Mouse (Mus musculus) forebrain, postnatal 0 days (tissue): ENCODE results near the gene Slc3a1. TPM values are rescaled to one million over a fixed set of nuclear protein-coding genes. Genes with fewer than 3 reads are reported as not detected.

Experiments
- ATAC-seq: fragments of 200-750 bp; cut with Nextera tagmentation; 2 replicates; pipeline ENCODE4 v1.8.0; 2017; ENCODE audit warnings: mild to moderate bottlenecking, moderate library complexity
- DNase-seq: peaks from one replicate; pipeline ENCODE4 v3.0.0-alpha.2; 2015
- H3K27ac ChIP-seq: fragments of 300-500 bp; sonication (generic); 2 replicates; pipeline ENCODE4 v1.5.1; 2014; ENCODE audit warnings: low read depth, mild to moderate bottlenecking, antibody characterized with exemption, low read length, moderate library complexity, mixed read lengths
- H3K27me3 ChIP-seq: fragments of 300-500 bp; sonication (generic); 2 replicates; pipeline ENCODE4 v1.6.1; 2014; ENCODE audit warnings: mild to moderate bottlenecking, low read length, mixed read lengths; ENCODE audit not compliant: insufficient read depth
- H3K36me3 ChIP-seq: fragments of 300-500 bp; sonication (generic); 2 replicates; pipeline ENCODE4 v1.6.1; 2014; ENCODE audit warnings: mild to moderate bottlenecking, moderate library complexity; ENCODE audit not compliant: insufficient read depth
- H3K4me1 ChIP-seq: fragments of 300-500 bp; sonication (generic); 2 replicates; pipeline ENCODE4 v1.6.1; 2014; ENCODE audit warnings: antibody characterized with exemption; ENCODE audit not compliant: insufficient read depth
- H3K4me2 ChIP-seq: fragments of 300-500 bp; sonication (generic); 2 replicates; pipeline ENCODE4 v1.6.1; 2014; ENCODE audit warnings: low read depth, mild to moderate bottlenecking, moderate library complexity
- H3K4me3 ChIP-seq: fragments of 300-500 bp; sonication (generic); 2 replicates; pipeline ENCODE4 v1.5.1; 2014; ENCODE audit warnings: low read depth, low read length, mixed read lengths
- H3K9ac ChIP-seq: fragments of 300-500 bp; sonication (generic); 2 replicates; pipeline ENCODE4 v1.6.1; 2014; ENCODE audit warnings: mild to moderate bottlenecking
- H3K9me3 ChIP-seq: fragments of 300-500 bp; sonication (generic); 2 replicates; pipeline ENCODE4 v1.6.1; 2016; ENCODE audit warnings: low read length
- CTCF ChIP-seq: sonication (generic); IDR thresholded peaks from 2 replicates; pipeline ENCODE4 v1.5.1; 2016; ENCODE audit warnings: antibody characterized with exemption, control low read depth, low read depth
- WGBS: fragments of 180-500 bp; shearing (Covaris S2); extraction: QIAGEN DNeasy Blood & Tissue Kit; methylation state at CpG from one replicate; pipeline ENCODE4 v1.1.7; 2014; 5-methylcytosine and 5-hydroxymethylcytosine counted together
- polyA plus RNA-seq: library from polyadenylated mRNA; unstranded; fragments of >200 nt; fragmentation: Nextera tagmentation; extraction: Ambion mirVana; gene quantifications from 2 replicates; pipeline ENCODE4 v1.2.1, GENCODE M21; 2015
- total RNA-seq: library from RNA; depleted of rRNA; stranded (reverse); fragments of >200 nt; gene quantifications from 2 replicates; pipeline ENCODE4 v1.2.3, GENCODE M21; 2014

Slc3a1 gene
- total and polyA plus RNA-seq, 2 experiments from 2014 or later: 0.08 to 0.19 TPM

DNA sequence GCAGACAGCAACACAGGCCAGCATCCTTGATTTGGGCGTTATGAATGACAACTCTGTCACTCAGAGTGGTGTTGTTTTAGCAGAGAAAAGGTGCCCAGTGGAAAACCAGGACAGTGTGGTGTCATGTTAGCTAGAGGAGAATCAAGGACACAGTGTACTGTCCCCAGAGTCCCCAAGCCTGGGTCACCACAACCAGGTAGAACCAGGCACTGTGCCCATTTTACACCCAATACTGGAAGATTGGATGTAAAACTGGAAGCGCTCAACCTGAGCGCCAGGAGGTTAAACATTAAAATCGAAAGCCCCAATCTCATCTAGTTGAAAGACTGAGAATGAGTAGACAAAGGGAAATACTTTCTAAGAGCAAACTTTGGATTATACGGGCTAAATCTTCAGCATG lies 16.3 kb downstream of the Slc3a1 start:
- Histone ChIP-seq H3K9me3 (no peaks in the 10 kb centered on the region), H3K36me3 (no peaks in the 10 kb centered on the region), H3K4me2 (no peak overlapping the region), H3K27ac (no peak overlapping the region), H3K4me3 (no peak overlapping the region), H3K9ac (no peak overlapping the region), H3K27me3 (no peaks in the 10 kb centered on the region), H3K4me1 (no peaks in the 10 kb centered on the region)
- TF ChIP-seq CTCF: no peak
- WGBS: 95% methylated on average over 5 of the region's 5 CpGs
- DNase-seq (no peak), ATAC-seq (no peak)

DNA sequence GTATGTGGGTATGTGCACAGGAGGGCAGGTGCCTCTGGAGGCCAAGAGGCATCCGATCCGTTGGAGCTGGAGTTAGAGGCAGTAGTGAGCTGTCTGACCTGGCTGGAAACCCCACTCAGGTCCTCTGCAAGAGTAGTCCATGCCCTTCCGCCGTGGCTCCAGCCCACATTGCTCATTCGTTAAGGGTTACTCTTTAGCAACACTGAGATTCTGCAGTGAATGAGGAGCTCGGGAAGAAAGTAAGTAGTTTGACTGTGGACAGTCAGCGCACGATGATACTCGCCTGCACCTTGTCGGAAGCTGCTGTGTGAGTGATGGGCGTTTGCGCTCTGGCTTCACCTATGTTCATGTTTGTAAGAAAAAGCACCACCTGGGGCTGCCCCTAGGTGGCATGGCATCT lies 17.0 kb downstream of the Slc3a1 start:
- Histone ChIP-seq H3K4me2 (no peak overlapping the region), H3K27me3 (no peaks in the 10 kb centered on the region), H3K4me3 (no peak overlapping the region), H3K4me1 (no peaks in the 10 kb centered on the region), H3K27ac (no peak overlapping the region), H3K36me3 (no peaks in the 10 kb centered on the region), H3K9me3 (no peaks in the 10 kb centered on the region), H3K9ac (no peak overlapping the region)
- TF ChIP-seq CTCF: no peak; the same call in 1 of the 2 replicates
- DNase-seq: no peak
- WGBS: 86% methylated on average over 12 of the region's 12 CpGs
- ATAC-seq: no peak

DNA sequence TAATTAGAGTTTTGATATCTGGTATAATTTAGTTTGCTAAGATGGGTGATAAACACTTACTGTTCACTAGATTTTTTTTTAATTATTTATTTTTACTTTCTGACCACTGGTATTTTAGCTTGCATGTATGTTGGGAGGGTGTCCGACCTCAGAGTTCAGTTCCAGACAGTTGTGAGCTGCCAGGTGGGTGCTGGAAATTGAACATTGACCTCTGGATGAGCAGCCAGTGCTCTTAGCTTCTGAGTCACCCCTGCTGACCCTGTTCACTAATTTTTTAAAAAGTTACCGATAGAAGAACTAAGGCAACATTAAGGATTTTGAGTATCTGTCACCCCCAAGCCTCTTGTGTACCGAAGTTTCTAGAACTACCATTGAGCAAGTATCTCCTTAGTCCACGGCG lies 20.2 kb downstream of the Slc3a1 start:
- 94% methylated on average over 5 of the region's 5 CpGs for WGBS
- no peak overlapping the region for H3K4me2 ChIP-seq
- H3K9me3 ChIP-seq: no peaks in the 10 kb centered on the region
- H3K4me3 ChIP-seq: no peak overlapping the region
- H3K9ac ChIP-seq: no peak overlapping the region
- H3K4me1 ChIP-seq: no peaks in the 10 kb centered on the region
- no peaks in the 10 kb centered on the region for H3K27me3 ChIP-seq
- H3K27ac ChIP-seq: no peak overlapping the region
- H3K36me3 ChIP-seq: no peaks in the 10 kb centered on the region
- DNase-seq: no peak
- TF ChIP-seq CTCF: no peak
- ATAC-seq: no peak

DNA sequence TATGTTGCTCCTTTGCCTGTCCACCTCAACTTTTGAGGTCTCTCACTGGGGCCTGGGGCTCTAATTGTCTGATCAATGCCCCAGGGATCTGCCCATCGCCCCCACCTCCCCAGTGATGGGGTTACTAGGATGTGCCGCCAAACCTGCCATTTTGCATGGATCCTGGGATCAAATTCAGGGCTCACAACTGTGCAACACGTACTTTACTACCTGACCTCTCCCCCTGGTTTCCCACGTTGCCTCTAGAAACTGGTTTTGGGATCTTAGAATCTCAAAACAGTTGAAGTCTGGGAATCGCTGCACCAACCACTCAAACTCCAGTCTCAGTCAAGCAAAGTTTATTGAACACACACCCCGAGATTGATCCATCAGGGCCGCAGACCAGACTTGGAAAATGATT lies 30.1 kb downstream of the Slc3a1 start:
- 90% methylated on average over 7 of the region's 7 CpGs for WGBS
- Histone ChIP-seq H3K27ac (no peak overlapping the region), H3K27me3 (no peaks in the 10 kb centered on the region), H3K4me1 (no peaks in the 10 kb centered on the region), H3K9me3 (no peaks in the 10 kb centered on the region), H3K4me2 (no peak overlapping the region), H3K9ac (no peak overlapping the region), H3K4me3 (no peak overlapping the region), H3K36me3 (peaks cover 6% of the 10 kb centered on the region; the same call in 1 of the 2 replicates)
- no peak for TF ChIP-seq CTCF
- ATAC-seq (no peak), DNase-seq (no peak)

DNA sequence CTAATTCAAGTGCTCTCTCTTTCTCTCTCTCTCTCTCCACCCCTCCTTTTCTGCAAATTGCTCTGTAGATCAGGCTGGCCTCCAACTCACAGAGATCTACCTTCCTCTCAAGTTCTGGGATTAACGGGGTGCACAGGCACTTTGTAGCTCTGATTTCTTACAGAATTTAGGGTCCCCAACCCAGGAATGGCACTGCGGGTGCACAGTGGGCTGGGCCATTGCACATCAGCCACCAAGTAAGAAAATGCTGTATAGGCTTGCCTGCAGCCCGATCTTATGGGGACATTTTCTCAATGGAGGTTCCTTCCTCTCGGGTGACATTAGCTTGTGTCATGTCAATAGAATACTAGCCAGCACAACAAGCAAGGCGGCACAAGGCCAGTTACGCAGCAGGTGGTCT lies 31.0 kb downstream of the Slc3a1 start:
- Histone ChIP-seq H3K4me2 (no peak overlapping the region), H3K27ac (no peak overlapping the region), H3K36me3 (peaks cover 13% of the 10 kb centered on the region; the same call in 1 of the 2 replicates), H3K4me1 (no peaks in the 10 kb centered on the region), H3K9ac (no peak overlapping the region), H3K9me3 (no peaks in the 10 kb centered on the region), H3K4me3 (no peak overlapping the region), H3K27me3 (no peaks in the 10 kb centered on the region)
- DNase-seq: no peak
- 88% methylated on average over 6 of the region's 6 CpGs for WGBS
- no peak for TF ChIP-seq CTCF
- no peak for ATAC-seq

DNA sequence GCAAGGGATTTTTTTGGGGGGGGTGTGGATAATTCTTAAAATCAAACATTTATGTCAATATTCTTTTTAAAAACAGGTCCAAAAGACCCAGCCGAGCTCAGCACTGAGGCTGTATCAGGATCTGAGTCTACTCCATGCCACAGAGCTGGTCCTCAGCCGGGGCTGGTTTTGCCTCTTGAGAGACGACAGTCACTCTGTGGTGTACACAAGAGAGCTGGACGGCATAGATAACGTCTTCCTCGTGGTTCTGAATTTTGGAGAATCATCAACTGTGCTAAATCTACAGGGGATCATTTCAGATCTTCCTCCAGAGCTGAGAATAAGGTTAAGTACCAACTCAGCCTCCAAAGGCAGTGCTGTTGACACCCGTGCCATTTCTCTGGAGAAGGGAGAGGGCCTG lies 35.4 kb downstream of the Slc3a1 start:
- Histone ChIP-seq H3K36me3 (peaks cover 55% of the 10 kb centered on the region), H3K4me1 (no peaks in the 10 kb centered on the region), H3K27me3 (no peaks in the 10 kb centered on the region), H3K27ac (no peak overlapping the region), H3K4me3 (no peak overlapping the region), H3K9ac (no peak overlapping the region), H3K4me2 (no peak overlapping the region), H3K9me3 (no peaks in the 10 kb centered on the region)
- DNase-seq (no peak), ATAC-seq (no peak)
- TF ChIP-seq CTCF: no peak
- WGBS: 93% methylated on average over 7 of the region's 7 CpGs

DNA sequence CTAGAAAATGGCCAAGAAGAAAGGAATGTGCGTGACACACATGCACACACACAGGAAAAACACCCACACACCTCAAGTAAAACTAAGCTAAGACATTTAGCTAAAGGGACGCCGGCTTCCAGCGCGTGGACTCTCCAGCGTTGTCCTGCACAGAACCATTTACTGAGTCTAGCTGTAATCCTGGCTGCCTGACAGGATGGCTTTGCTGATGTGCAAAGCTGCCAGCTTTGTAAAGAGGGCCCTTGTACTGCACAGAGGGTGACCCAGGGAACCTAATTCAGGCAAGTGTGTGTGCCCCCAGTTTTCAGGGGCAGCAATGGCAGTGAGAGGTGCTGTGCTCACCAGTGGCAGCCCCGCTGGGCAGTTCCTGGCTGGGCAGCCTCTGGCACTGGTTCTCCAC lies 39.2 kb downstream of the Slc3a1 start:
- H3K4me2 ChIP-seq: no peak overlapping the region
- no peak for TF ChIP-seq CTCF
- DNase-seq: no peak
- ATAC-seq: peak; percentile 29; the same call in 1 of the 2 replicates
- H3K9ac ChIP-seq: no peak overlapping the region
- H3K9me3 ChIP-seq: no peaks in the 10 kb centered on the region
- 89% methylated on average over 7 of the region's 7 CpGs for WGBS
- no peaks in the 10 kb centered on the region for H3K4me1 ChIP-seq
- H3K27ac ChIP-seq: no peak overlapping the region
- H3K27me3 ChIP-seq: no peaks in the 10 kb centered on the region
- peaks cover 79% of the 10 kb centered on the region for H3K36me3 ChIP-seq
- H3K4me3 ChIP-seq: no peak overlapping the region

DNA sequence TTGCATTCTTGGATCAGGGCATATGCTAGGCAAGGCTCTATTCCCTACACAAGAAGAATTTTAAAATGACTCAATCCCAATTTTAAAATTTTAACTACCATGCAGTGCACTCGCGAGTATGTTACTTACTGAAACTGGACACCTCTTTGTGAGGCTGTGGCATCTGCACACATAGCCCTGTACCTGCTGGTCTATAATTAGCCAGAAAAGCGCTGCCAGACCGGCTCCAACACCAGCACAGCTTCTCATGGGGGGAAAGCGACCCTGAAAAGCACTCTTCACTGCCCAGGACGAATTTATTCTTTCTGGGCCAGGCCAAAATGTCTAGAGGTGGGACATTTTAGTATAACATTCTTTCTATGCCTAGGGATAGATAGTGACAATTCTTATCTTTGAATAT lies 42.5 kb downstream of the Slc3a1 start:
- DNase-seq: no peak
- Histone ChIP-seq H3K4me3 (no peak overlapping the region), H3K4me2 (no peak overlapping the region), H3K27me3 (no peaks in the 10 kb centered on the region), H3K27ac (no peak overlapping the region), H3K4me1 (no peaks in the 10 kb centered on the region), H3K36me3 (peaks cover 57% of the 10 kb centered on the region), H3K9me3 (no peaks in the 10 kb centered on the region), H3K9ac (no peak overlapping the region)
- TF ChIP-seq CTCF: no peak
- no peak for ATAC-seq
- 87% methylated on average over 6 of the region's 6 CpGs for WGBS
